Mouse (Mus musculus): Measurements from ENCODE around the gene Dnm1. TPM values are rescaled to one million over a fixed set of nuclear protein-coding genes. Genes with fewer than 3 reads are reported as not detected.

The Dnm1 gene
- polyA plus RNA-seq, 1 experiment, result 44.0 TPM

DNA sequence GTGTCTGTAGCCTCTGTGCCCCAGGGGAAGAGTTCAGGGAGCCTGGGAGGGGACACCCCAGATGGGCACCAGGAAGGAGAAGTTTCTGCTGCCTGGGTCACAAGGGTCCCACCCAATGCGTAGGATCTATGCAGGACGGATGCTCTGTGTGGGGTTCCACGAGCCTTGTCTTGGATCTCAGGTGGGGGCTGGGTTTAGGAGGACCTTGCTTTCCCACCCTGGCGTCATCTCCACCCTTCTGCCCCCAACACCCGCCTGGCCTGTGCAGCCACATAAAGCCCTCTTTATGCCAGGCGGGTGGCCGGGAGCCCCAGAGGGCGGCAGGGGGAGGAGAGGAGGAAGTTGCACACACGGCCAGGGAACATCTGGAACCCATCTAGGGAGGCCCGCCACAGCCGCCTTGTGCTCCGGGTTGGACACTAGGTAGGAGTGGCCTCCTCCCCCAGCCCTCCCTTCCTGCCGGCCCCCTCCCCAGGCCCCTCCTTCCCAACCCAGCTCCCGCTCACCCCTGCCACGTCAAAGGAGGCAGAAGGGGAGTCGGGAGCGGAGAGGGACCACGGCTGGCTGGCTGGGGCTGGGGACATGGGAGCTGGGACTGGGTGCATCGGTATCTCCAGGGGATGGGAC is 35.2 kb downstream of the Dnm1 start:
- H3K4me3 ChIP-seq (replicated peaks; ENCODE audit: extremely low read depth, low read depth, low read length), result peak overlapping the region; percentile 58
- 11% methylated on average over 19 of the region's 19 CpGs for WGBS
- no peak for DNase-seq
- H3K4me1 ChIP-seq (ENCODE audit: control insufficient read depth, insufficient read depth, low read length), result peaks cover 5% of the 10 kb centered on the region; the same call in 1 of the 2 replicates
- peak; percentile 79; the same call in 1 of the 2 replicates for TF ChIP-seq POLR2A (IDR thresholded peaks at IDR 0.05; ENCODE audit: borderline replicate concordance, extremely low read depth, low read depth, low read length)
- no peak for TF ChIP-seq CTCF (IDR thresholded peaks at IDR 0.05; ENCODE audit: insufficient read depth, low read length)

- Histone ChIP-seq H3K4me3 (replicated peaks; ENCODE audit: extremely low read depth, low read depth, low read length) (no peak overlapping the region), H3K4me1 (ENCODE audit: control insufficient read depth, insufficient read depth, low read length) (peaks cover 5% of the 10 kb centered on the region; the same call in 1 of the 2 replicates)
- TF ChIP-seq CTCF (IDR thresholded peaks at IDR 0.05; ENCODE audit: insufficient read depth, low read length) (no peak), POLR2A (IDR thresholded peaks at IDR 0.05; ENCODE audit: borderline replicate concordance, extremely low read depth, low read depth, low read length) (no peak)
- 50% methylated on average over 20 of the region's 20 CpGs for WGBS
- DNase-seq, result no peak
Measured at GRCm38 (mm10) chr2:32316887-32317656, 36.1 kb downstream of the Dnm1 start.

- DNase-seq, result no peak
Measured at GRCm38 (mm10) chr2:32315751-32316150, 37.4 kb downstream of the Dnm1 start.

DNA sequence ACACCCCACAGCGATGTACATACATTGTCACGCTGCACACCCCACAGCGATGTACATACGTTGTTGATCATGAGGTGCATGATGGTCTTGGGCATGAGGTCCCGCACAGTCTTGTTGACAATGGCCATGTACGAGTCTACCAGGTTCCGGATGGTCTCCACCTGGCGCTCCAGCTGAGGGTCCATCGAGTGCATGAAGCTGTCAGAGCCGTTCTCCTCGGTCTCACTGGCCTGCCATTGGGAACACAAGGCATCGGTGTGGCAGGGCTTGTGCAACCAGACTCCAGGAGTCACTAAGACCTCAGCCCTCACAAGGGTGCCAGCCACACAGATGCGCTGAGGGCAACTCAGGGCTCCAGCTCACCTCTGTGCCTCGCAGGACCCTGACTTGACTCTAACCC is 38.3 kb downstream of the Dnm1 start:
- 87% methylated on average over 14 of the region's 14 CpGs for WGBS
- DNase-seq, result no peak
- Histone ChIP-seq H3K4me1 (ENCODE audit: control insufficient read depth, insufficient read depth, low read length) (peaks cover 8% of the 10 kb centered on the region; the same call in 1 of the 2 replicates), H3K4me3 (replicated peaks; ENCODE audit: extremely low read depth, low read depth, low read length) (no peak overlapping the region)
- TF ChIP-seq CTCF (IDR thresholded peaks at IDR 0.05; ENCODE audit: insufficient read depth, low read length), result no peak
- no peak for TF ChIP-seq POLR2A (IDR thresholded peaks at IDR 0.05; ENCODE audit: borderline replicate concordance, extremely low read depth, low read depth, low read length)

More at GRCm38 (mm10) chr2:32315751-32316150, 37.4 kb downstream of the Dnm1 start:
- 14% methylated on average over 8 of the region's 8 CpGs for WGBS
- Histone ChIP-seq H3K4me3 (replicated peaks; ENCODE audit: extremely low read depth, low read depth, low read length) (no peak overlapping the region), H3K4me1 (ENCODE audit: control insufficient read depth, insufficient read depth, low read length) (peaks cover 8% of the 10 kb centered on the region; the same call in 1 of the 2 replicates)
- no peak for TF ChIP-seq CTCF (IDR thresholded peaks at IDR 0.05; ENCODE audit: insufficient read depth, low read length)
- TF ChIP-seq POLR2A (IDR thresholded peaks at IDR 0.05; ENCODE audit: borderline replicate concordance, extremely low read depth, low read depth, low read length), result no peak

GRCm38 (mm10) chr2:32312318-32312964 is 40.7 kb downstream of the Dnm1 start:
- 5% methylated on average over 55 of the region's 56 CpGs for WGBS
- peak; percentile 67 for DNase-seq

GRCm38 (mm10) chr2:32311443-32312317 is 41.5 kb downstream of the Dnm1 start:
- Histone ChIP-seq H3K4me3 (replicated peaks; ENCODE audit: extremely low read depth, low read depth, low read length) (peak overlapping the region; percentile 10), H3K4me1 (ENCODE audit: control insufficient read depth, insufficient read depth, low read length) (peaks cover 8% of the 10 kb centered on the region; the same call in 1 of the 2 replicates)
- no peak for TF ChIP-seq CTCF (IDR thresholded peaks at IDR 0.05; ENCODE audit: insufficient read depth, low read length)
- no peak for TF ChIP-seq POLR2A (IDR thresholded peaks at IDR 0.05; ENCODE audit: borderline replicate concordance, extremely low read depth, low read depth, low read length)
- 14% methylated on average over 36 of the region's 42 CpGs for WGBS
- DNase-seq, result no peak

More at GRCm38 (mm10) chr2:32312318-32312964, 40.7 kb downstream of the Dnm1 start:
- TF ChIP-seq CTCF (IDR thresholded peaks at IDR 0.05; ENCODE audit: insufficient read depth, low read length) (no peak), POLR2A (IDR thresholded peaks at IDR 0.05; ENCODE audit: borderline replicate concordance, extremely low read depth, low read depth, low read length) (no peak)
- peak overlapping the region; percentile 10 for H3K4me3 ChIP-seq (replicated peaks; ENCODE audit: extremely low read depth, low read depth, low read length)
- peaks cover 8% of the 10 kb centered on the region; the same call in 1 of the 2 replicates for H3K4me1 ChIP-seq (ENCODE audit: control insufficient read depth, insufficient read depth, low read length)

- 86% methylated on average over 18 of the region's 18 CpGs for WGBS
- no peak for DNase-seq
- no peak for TF ChIP-seq CTCF (IDR thresholded peaks at IDR 0.05; ENCODE audit: insufficient read depth, low read length)
- TF ChIP-seq POLR2A (IDR thresholded peaks at IDR 0.05; ENCODE audit: borderline replicate concordance, extremely low read depth, low read depth, low read length), result no peak
- Histone ChIP-seq H3K4me1 (ENCODE audit: control insufficient read depth, insufficient read depth, low read length) (peaks cover 5% of the 10 kb centered on the region; the same call in 1 of the 2 replicates), H3K4me3 (replicated peaks; ENCODE audit: extremely low read depth, low read depth, low read length) (no peak overlapping the region)
Measured at GRCm38 (mm10) chr2:32310096-32310845, 42.9 kb downstream of the Dnm1 start.

DNA sequence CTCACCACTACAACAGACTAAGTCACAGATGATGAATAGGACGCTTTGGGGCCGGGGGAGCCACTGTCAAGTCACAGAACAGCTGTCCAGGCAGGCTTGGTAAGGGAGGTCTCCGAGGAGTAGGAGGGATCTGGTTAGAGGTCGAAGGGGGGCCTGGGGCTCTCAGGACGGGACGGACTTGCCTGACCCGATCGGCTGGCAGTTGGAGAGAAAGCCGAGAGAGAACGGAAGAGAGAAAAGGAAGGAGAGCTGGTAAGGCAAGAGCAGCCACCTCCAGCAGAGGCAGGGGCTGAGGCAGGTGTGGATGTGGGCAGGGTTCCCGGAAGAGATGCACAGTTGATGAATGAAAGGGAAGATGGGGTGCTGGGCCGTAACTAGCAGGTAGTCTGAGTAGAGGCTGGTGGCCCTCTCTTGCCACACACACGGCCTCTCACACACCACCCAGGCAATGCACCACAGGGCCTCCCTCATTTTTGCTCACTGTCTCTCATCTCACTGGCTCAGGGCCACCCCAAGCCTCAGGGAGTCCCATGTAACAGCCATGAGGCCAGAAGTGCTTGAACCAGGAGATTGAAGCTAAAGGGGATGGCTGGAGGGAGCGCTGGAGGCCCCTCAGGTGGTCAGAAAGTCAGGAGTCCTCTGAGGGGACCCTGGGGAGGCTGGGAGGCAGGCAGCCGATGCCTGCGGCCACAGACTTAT is 44.1 kb downstream of the Dnm1 start:
- TF ChIP-seq CTCF (IDR thresholded peaks at IDR 0.05; ENCODE audit: insufficient read depth, low read length) (no peak), POLR2A (IDR thresholded peaks at IDR 0.05; ENCODE audit: borderline replicate concordance, extremely low read depth, low read depth, low read length) (no peak)
- Histone ChIP-seq H3K4me1 (ENCODE audit: control insufficient read depth, insufficient read depth, low read length) (peaks cover 5% of the 10 kb centered on the region; the same call in 1 of the 2 replicates), H3K4me3 (replicated peaks; ENCODE audit: extremely low read depth, low read depth, low read length) (no peak overlapping the region)
- DNase-seq, result no peak
- WGBS, result 92% methylated on average over 16 of the region's 16 CpGs

All from lung, adult 2 months (tissue).